Mouse (Mus musculus): ENCODE results near the gene Mier1.

DNA sequence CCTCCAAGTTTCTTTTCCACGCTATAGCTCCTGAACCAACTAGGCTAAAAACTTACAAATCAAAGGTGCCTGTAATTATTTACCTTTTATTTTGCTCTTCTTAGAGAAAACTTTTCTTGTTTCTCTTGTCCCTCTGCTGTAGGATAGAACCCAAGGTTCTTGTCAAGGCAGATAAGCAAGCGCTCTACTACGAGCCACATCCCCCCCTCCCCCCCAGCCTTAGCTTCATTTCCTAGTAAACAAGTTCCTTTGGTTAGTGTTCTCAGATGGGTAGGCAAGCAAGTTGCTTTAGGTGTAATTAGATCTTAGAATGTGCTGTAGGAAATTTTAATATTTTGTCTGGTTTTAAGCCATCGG, 5.8 kb downstream of the Mier1 start:
- TF ChIP-seq CTCF (IDR thresholded peaks at IDR 0.05; ENCODE audit: control insufficient read depth, insufficient read depth, low read length) (no peak), POLR2A (IDR thresholded peaks at IDR 0.05; ENCODE audit: borderline replicate concordance, control insufficient read depth, low read depth, low read length) (no peak)
